Mouse (Mus musculus) thymus, adult 2 months (tissue): ENCODE measurements around the gene Cfap36.

Experiments used
- CTCF ChIP-seq: fragments of 200-500 bp; IDR thresholded peaks from 2 replicates; pipeline ENCODE4 v1.5.1; 2012; ENCODE audit warnings: mild to moderate bottlenecking, control low read depth, low read length, moderate library complexity, borderline replicate concordance; ENCODE audit not compliant: control insufficient read depth, poor library complexity, insufficient read depth; ENCODE audit errors: extremely low read depth
- POLR2A ChIP-seq: fragments of 200-500 bp; IDR thresholded peaks from 2 replicates; pipeline ENCODE4 v1.6.1; 2012; ENCODE audit warnings: mild to moderate bottlenecking, low read length, control low read depth, moderate library complexity; ENCODE audit not compliant: control insufficient read depth, poor library complexity, insufficient read depth; ENCODE audit errors: extremely low read depth

GRCm38 (mm10) chr11:29254643-29255042 lies 7.4 kb upstream of the Cfap36 start:
- TF ChIP-seq CTCF (no peak), POLR2A (no peak)
